Mouse (Mus musculus) liver, embryonic 11.5 days (tissue): ENCODE data around the gene Hmox2. TPM values are rescaled to one million over a fixed set of nuclear protein-coding genes. Genes with fewer than 3 reads are reported as not detected.

ENCODE experiments used
- ATAC-seq: fragments of 200-750 bp; cut with Nextera tagmentation; replicated peaks from 2 replicates; pipeline ENCODE4 v1.8.0; 2017; ENCODE audit warnings: moderate number of reproducible peaks, mild to moderate bottlenecking, moderate TSS enrichment, moderate library complexity; ENCODE audit not compliant: low FRiP score
- DNase-seq: peaks from one replicate; pipeline ENCODE4 v3.0.0-alpha.2; 2017; ENCODE audit warnings: low spot score
- H3K27ac ChIP-seq: fragments of 300-500 bp; sonication (generic); 2 replicates; pipeline ENCODE4 v1.5.1; 2014; ENCODE audit warnings: mild to moderate bottlenecking, low read depth, low read length, control low read depth
- H3K27me3 ChIP-seq: fragments of 300-500 bp; sonication (generic); replicated peaks from 2 replicates; pipeline ENCODE4 v1.6.1; 2014; ENCODE audit warnings: low read length, mixed read lengths; ENCODE audit not compliant: control insufficient read depth, insufficient read depth
- H3K36me3 ChIP-seq: fragments of 300-500 bp; sonication (generic); 2 replicates; pipeline ENCODE4 v1.6.1; 2014; ENCODE audit warnings: mild to moderate bottlenecking, low read length, moderate library complexity, mixed read lengths; ENCODE audit not compliant: control insufficient read depth, insufficient read depth
- H3K4me1 ChIP-seq: fragments of 300-500 bp; sonication (generic); replicated peaks from 2 replicates; pipeline ENCODE4 v1.6.1; 2014; ENCODE audit warnings: low read length, mixed read lengths; ENCODE audit not compliant: control insufficient read depth, insufficient read depth
- H3K4me2 ChIP-seq: fragments of 300-500 bp; sonication (generic); 2 replicates; pipeline ENCODE4 v1.6.1; 2014; ENCODE audit warnings: mild to moderate bottlenecking, control low read depth, moderate library complexity
- H3K4me3 ChIP-seq: fragments of 300-500 bp; sonication (generic); 2 replicates; pipeline ENCODE4 v1.5.1; 2014; ENCODE audit warnings: low read depth, low read length, control low read depth
- H3K9ac ChIP-seq: fragments of 300-500 bp; sonication (generic); 2 replicates; pipeline ENCODE4 v1.6.1; 2014; ENCODE audit warnings: low read depth, low read length, control low read depth
- H3K9me3 ChIP-seq: fragments of 300-500 bp; sonication (generic); 2 replicates; pipeline ENCODE4 v1.6.1; 2016; ENCODE audit warnings: low read length, inconsistent platforms, mixed read lengths; ENCODE audit not compliant: control insufficient read depth
- WGBS: fragments of 180-500 bp; shearing (Covaris S2); extraction: QIAGEN DNeasy Blood & Tissue Kit; methylation state at CpG from one replicate; pipeline ENCODE4 v1.1.7; 2014; 5-methylcytosine and 5-hydroxymethylcytosine counted together
- polyA plus RNA-seq: library from polyadenylated mRNA; unstranded; fragments of >200 nt; fragmentation: Nextera tagmentation; extraction: Ambion mirVana; gene quantifications from 2 replicates; pipeline ENCODE4 v1.2.1, GENCODE M21; 2014

Gene Hmox2
- polyA plus RNA-seq, 1 experiment from 2014 or later, result 66.8 TPM

GRCm38 (mm10) chr16:4717866-4718265, 8.3 kb upstream of the Hmox2 start:
- DNase-seq (no peak), ATAC-seq (no peak)
- H3K4me2 ChIP-seq, result peak overlapping the region; percentile 63
- H3K4me3 ChIP-seq, result peak overlapping the region; percentile 76
- H3K9me3 ChIP-seq, result no peaks in the 10 kb centered on the region
- WGBS, result 65% methylated on average over 3 of the region's 3 CpGs
- no peaks in the 10 kb centered on the region for H3K27me3 ChIP-seq
- H3K9ac ChIP-seq, result peak overlapping the region; percentile 86; the same call in 1 of the 2 replicates
- peaks cover 6% of the 10 kb centered on the region; the same call in 1 of the 2 replicates for H3K4me1 ChIP-seq
- H3K36me3 ChIP-seq, result peaks cover 15% of the 10 kb centered on the region
- H3K27ac ChIP-seq, result no peak overlapping the region

DNA sequence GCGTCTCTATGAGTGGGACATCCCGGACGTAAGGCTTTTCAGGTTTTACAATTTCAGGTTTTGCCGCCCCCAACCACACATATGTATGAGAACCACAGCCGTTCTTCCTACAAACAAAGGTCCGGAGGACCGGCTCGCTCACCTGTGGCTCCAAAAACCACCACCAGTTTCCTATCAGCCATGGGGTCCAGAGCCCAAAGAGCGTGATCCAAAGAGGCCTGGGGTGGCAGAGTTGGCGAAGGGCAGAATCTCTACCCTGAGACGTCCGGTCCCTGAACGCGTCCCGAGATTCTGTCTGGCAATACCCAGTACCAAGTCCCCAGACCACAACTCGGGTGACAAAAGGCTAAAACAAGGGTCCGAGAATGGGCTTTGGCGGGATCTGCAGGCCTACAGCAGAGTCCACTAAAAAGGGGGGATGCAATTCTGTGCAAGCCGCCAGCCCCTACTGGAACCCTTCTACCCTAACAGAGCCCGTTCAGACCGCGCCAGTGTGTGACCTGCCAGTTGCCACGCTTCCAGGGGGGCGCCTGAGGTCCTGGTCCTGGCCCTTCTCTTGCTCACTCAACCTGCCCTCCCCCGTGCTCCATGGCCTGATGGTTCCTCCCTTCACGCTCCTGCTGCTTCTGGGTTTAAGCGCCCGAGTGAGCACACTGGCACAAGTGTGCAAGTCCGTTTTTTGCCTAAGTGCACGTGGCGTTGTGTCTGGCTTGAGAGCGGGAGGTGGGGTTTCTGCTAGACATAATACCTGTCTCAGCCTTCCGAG, 7.2 kb upstream of the Hmox2 start, which contains the start of gene Nmral1:
Nmral1 (minus strand) TSS at position 604 of the 766 bp plus-strand sequence.
- H3K4me1 ChIP-seq, result peaks cover 9% of the 10 kb centered on the region; the same call in 1 of the 2 replicates
- WGBS, result 22% methylated on average over 33 of the region's 33 CpGs
- ATAC-seq, result peak; percentile 88
- H3K9ac ChIP-seq, result peak within 1 kb of the TSS; percentile 86
- peak within 1 kb of the TSS; percentile 74 for H3K27ac ChIP-seq
- peak within 1 kb of the TSS; percentile 76 for H3K4me3 ChIP-seq
- no peaks in the 10 kb centered on the region for H3K27me3 ChIP-seq
- H3K4me2 ChIP-seq, result peak within 1 kb of the TSS; percentile 63
- H3K9me3 ChIP-seq, result no peaks in the 10 kb centered on the region
- peaks cover 14% of the 10 kb centered on the region for H3K36me3 ChIP-seq
- peak; percentile 83 for DNase-seq

DNA sequence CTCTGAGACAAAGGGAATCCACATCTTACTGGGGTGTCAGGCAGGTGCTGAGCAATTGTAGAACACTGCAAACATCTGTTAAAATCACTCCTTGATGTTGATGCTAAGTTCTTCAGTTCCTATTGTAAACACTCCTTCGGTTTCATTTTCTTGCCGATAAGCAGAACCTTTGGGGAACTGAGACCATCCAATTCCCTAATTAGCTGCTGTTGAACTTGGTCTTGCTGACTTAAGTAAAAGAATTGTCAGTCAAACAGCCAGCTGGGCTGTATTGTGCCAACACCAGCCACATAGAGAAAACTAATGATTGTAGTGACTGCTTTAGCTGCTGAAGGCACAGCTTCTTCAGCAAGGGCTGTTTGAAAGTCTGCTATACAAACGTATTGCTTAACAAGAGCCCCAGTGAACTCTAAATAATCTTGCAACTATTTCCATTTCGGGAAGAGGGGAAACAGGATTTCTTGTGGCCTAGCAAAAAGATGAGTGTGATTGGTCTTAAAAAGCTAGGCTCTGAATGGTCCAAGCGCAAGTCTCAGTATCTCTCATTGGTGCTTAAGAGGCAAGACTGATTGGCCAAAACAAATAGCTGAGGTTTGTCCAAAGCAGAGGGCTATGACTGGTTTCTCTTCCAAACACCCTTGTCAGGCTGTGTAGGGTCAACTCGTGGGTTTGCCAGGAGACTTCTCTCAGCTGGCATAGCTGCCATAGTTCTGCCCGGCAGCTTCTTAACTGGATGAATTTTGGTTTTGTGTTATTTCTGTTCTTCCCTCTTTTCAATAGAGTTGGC, 3.8 kb upstream of the Hmox2 start:
- Histone ChIP-seq H3K36me3 (no peaks in the 10 kb centered on the region), H3K9me3 (no peaks in the 10 kb centered on the region), H3K4me1 (peaks cover 17% of the 10 kb centered on the region), H3K4me3 (no peak overlapping the region), H3K9ac (no peak overlapping the region), H3K27me3 (no peaks in the 10 kb centered on the region), H3K4me2 (0 out of 2 replicates have a peak overlapping the region, but pooled peaks have one; percentile 23), H3K27ac (no peak overlapping the region)
- WGBS, result 61% methylated on average over 7 of the region's 7 CpGs
- ATAC-seq (no peak), DNase-seq (no peak)

- H3K9ac ChIP-seq, result no peak overlapping the region
- DNase-seq (no peak), ATAC-seq (no peak)
- no peaks in the 10 kb centered on the region for H3K27me3 ChIP-seq
- H3K4me1 ChIP-seq, result peaks cover 19% of the 10 kb centered on the region
- H3K9me3 ChIP-seq, result no peaks in the 10 kb centered on the region
- no peak overlapping the region for H3K27ac ChIP-seq
- 29% methylated on average over 3 of the region's 3 CpGs for WGBS
- H3K4me2 ChIP-seq, result 0 out of 2 replicates have a peak overlapping the region, but pooled peaks have one; percentile 18
- no peaks in the 10 kb centered on the region for H3K36me3 ChIP-seq
- H3K4me3 ChIP-seq, result no peak overlapping the region
These were observed 3.3 kb upstream of the Hmox2 start for GRCm38 (mm10) chr16:4722915-4723209.

- DNase-seq, result no peak
- H3K4me3 ChIP-seq, result no peak overlapping the region
- no peak overlapping the region for H3K9ac ChIP-seq
- WGBS, result 78% methylated on average over 4 of the region's 4 CpGs
- no peak overlapping the region for H3K27ac ChIP-seq
- no peak for ATAC-seq
- H3K9me3 ChIP-seq, result no peaks in the 10 kb centered on the region
- H3K4me2 ChIP-seq, result peak overlapping the region; percentile 96
- H3K27me3 ChIP-seq, result no peaks in the 10 kb centered on the region
- no peaks in the 10 kb centered on the region for H3K36me3 ChIP-seq
- peaks cover 25% of the 10 kb centered on the region for H3K4me1 ChIP-seq
These were observed 895 bp upstream of the Hmox2 start for GRCm38 (mm10) chr16:4725266-4725665.

DNA sequence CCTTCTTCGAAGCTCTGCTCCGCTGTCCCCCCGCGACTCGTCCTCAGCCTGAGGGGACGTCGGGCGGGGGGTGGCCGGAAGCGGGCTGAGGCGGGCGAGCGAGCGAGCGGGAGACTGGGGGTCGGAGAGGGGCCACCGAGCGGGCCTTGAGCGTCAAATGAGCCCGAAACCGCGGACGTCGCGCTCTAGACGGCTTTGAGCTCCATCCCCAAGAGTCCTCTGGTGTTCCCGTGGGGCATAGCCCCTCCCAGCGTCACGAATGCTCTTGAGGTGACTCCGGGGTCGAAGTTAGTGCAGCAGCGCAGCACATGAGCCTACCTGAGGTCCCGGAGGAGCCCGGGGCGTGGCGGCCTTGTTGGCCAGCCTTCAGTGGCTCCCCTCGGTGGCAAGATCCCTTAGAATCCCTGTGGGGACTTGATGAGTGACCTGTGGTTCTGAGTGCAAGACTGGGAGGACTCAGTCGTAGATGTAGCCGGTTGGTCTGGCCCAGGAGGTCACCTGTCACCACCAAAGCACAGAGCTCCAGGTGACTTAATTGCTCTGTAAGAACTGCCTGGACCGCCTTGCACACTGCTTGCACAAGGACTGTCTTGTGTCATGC, 467 bp downstream of the Hmox2 start:
- ATAC-seq, result peak; percentile 78
- H3K27ac ChIP-seq, result peak overlapping the region; percentile 80

DNA sequence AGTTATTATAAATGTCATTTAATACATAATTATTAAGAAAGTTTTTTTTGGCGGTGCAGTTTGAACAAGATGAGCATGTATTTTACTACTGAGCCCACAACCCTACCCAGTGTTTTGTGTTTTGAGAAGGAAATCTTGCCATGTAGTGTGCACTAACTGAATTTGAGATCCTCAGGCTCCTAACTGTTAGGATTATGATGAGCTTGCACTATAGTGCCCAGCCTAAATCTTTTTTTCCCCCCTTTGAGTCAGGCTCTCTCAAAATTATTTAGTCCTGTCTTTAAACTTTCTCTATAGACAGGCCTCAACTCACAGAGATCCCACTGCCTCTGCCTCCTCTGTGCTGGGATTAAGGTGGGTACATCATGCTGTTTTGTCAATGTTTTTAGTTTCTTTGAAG, 1.4 kb downstream of the Hmox2 start:
- ATAC-seq, result no peak
- Histone ChIP-seq H3K27ac (no peak overlapping the region), H3K4me1 (peaks cover 21% of the 10 kb centered on the region), H3K9ac (0 out of 2 replicates have a peak overlapping the region, but pooled peaks have one; percentile 5), H3K27me3 (no peaks in the 10 kb centered on the region), H3K9me3 (no peaks in the 10 kb centered on the region), H3K4me3 (no peak overlapping the region; the same call in 1 of the 2 replicates), H3K4me2 (peak overlapping the region; percentile 96), H3K36me3 (no peaks in the 10 kb centered on the region)
- 87% methylated on average over 1 of the region's 1 CpGs for WGBS
- DNase-seq, result no peak

More for the DNA sequence above, 467 bp downstream of the Hmox2 start:
- no peaks in the 10 kb centered on the region for H3K9me3 ChIP-seq
- DNase-seq, result no peak
- 2% methylated on average over 40 of the region's 40 CpGs for WGBS
- H3K4me1 ChIP-seq, result peaks cover 25% of the 10 kb centered on the region
- peak overlapping the region; percentile 96 for H3K4me2 ChIP-seq
- H3K4me3 ChIP-seq, result peak overlapping the region; percentile 78
- no peaks in the 10 kb centered on the region for H3K27me3 ChIP-seq
- H3K9ac ChIP-seq, result peak overlapping the region; percentile 86
- no peaks in the 10 kb centered on the region for H3K36me3 ChIP-seq

- Histone ChIP-seq H3K9me3 (no peaks in the 10 kb centered on the region), H3K4me2 (peak overlapping the region; percentile 96; the same call in 1 of the 2 replicates), H3K9ac (no peak overlapping the region), H3K36me3 (no peaks in the 10 kb centered on the region), H3K4me1 (peaks cover 21% of the 10 kb centered on the region), H3K27ac (no peak overlapping the region; the same call in 1 of the 2 replicates), H3K27me3 (no peaks in the 10 kb centered on the region), H3K4me3 (no peak overlapping the region)
- ATAC-seq (no peak), DNase-seq (no peak)
- 31% methylated on average over 1 of the region's 1 CpGs for WGBS
These were observed 1.8 kb downstream of the Hmox2 start for GRCm38 (mm10) chr16:4727963-4728362.
